Mouse (Mus musculus): ENCODE data around the gene Slc22a2. TPM values are rescaled to one million over a fixed set of nuclear protein-coding genes. Genes with fewer than 3 reads are reported as not detected.

Gene Slc22a2
- total and polyA plus RNA-seq, 2 experiments from 2014 or later = not detected

- Histone ChIP-seq H3K27ac (ENCODE audit: low read depth) (peak overlapping the region; percentile 76), H3K4me3 (ENCODE audit: low read depth, low read length) (no peak overlapping the region), H3K36me3 (replicated peaks; ENCODE audit: control insufficient read depth, insufficient read depth, low read length) (no peaks in the 10 kb centered on the region), H3K9me3 (replicated peaks; ENCODE audit: control insufficient read depth, low read length) (no peaks in the 10 kb centered on the region), H3K27me3 (ENCODE audit: control insufficient read depth, insufficient read depth, low read length) (no peaks in the 10 kb centered on the region), H3K4me2 (ENCODE audit: low read depth, low read length) (no peak overlapping the region), H3K9ac (replicated peaks; ENCODE audit: low read depth, low read length) (no peak overlapping the region), H3K4me1 (ENCODE audit: control insufficient read depth, insufficient read depth) (peaks cover 10% of the 10 kb centered on the region; the same call in 1 of the 2 replicates)
- DNase-seq (ENCODE audit: low spot score) = peak; percentile 69
- peak; percentile 82 for TF ChIP-seq EP300 (IDR thresholded peaks at IDR 0.05; ENCODE audit: low read depth)
- no peak for TF ChIP-seq CTCF (IDR thresholded peaks at IDR 0.05; ENCODE audit: low read depth)
- WGBS = 27% methylated on average over 6 of the region's 6 CpGs
- ATAC-seq (ENCODE audit: insufficient read depth, low read depth) = peak; percentile 82
Measured at GRCm38 (mm10) chr17:12571316-12571715, 12.6 kb upstream of the Slc22a2 start.

- H3K27ac ChIP-seq (ENCODE audit: low read depth) = peak overlapping the region; percentile 76
- no peak for TF ChIP-seq EP300 (IDR thresholded peaks at IDR 0.05; ENCODE audit: low read depth)
- TF ChIP-seq CTCF (IDR thresholded peaks at IDR 0.05; ENCODE audit: low read depth) = no peak
- no peaks in the 10 kb centered on the region for H3K36me3 ChIP-seq (replicated peaks; ENCODE audit: control insufficient read depth, insufficient read depth, low read length)
- H3K4me2 ChIP-seq (ENCODE audit: low read depth, low read length) = no peak overlapping the region
- H3K9me3 ChIP-seq (replicated peaks; ENCODE audit: control insufficient read depth, low read length) = no peaks in the 10 kb centered on the region
- DNase-seq (ENCODE audit: low spot score) (peak; percentile 32), ATAC-seq (ENCODE audit: insufficient read depth, low read depth) (no peak)
- no peak overlapping the region for H3K9ac ChIP-seq (replicated peaks; ENCODE audit: low read depth, low read length)
- WGBS = 37% methylated on average over 9 of the region's 9 CpGs
- no peaks in the 10 kb centered on the region for H3K27me3 ChIP-seq (ENCODE audit: control insufficient read depth, insufficient read depth, low read length)
- H3K4me3 ChIP-seq (ENCODE audit: low read depth, low read length) = no peak overlapping the region
- peaks cover 10% of the 10 kb centered on the region; the same call in 1 of the 2 replicates for H3K4me1 ChIP-seq (ENCODE audit: control insufficient read depth, insufficient read depth)
Measured at GRCm38 (mm10) chr17:12571924-12572463, 11.9 kb upstream of the Slc22a2 start.

- peaks cover 10% of the 10 kb centered on the region; the same call in 1 of the 2 replicates for H3K4me1 ChIP-seq (ENCODE audit: control insufficient read depth, insufficient read depth)
- TF ChIP-seq CTCF (IDR thresholded peaks at IDR 0.05; ENCODE audit: low read depth) (no peak), EP300 (IDR thresholded peaks at IDR 0.05; ENCODE audit: low read depth) (no peak)
- no peak overlapping the region for H3K27ac ChIP-seq (ENCODE audit: low read depth)
- no peak overlapping the region for H3K9ac ChIP-seq (replicated peaks; ENCODE audit: low read depth, low read length)
- no peak overlapping the region for H3K4me2 ChIP-seq (ENCODE audit: low read depth, low read length)
- H3K27me3 ChIP-seq (ENCODE audit: control insufficient read depth, insufficient read depth, low read length) = no peaks in the 10 kb centered on the region
- no peak overlapping the region for H3K4me3 ChIP-seq (ENCODE audit: low read depth, low read length)
- WGBS = 55% methylated on average over 6 of the region's 6 CpGs
- H3K9me3 ChIP-seq (replicated peaks; ENCODE audit: control insufficient read depth, low read length) = no peaks in the 10 kb centered on the region
- H3K36me3 ChIP-seq (replicated peaks; ENCODE audit: control insufficient read depth, insufficient read depth, low read length) = no peaks in the 10 kb centered on the region
- ATAC-seq (ENCODE audit: insufficient read depth, low read depth) = no peak
- no peak for DNase-seq (ENCODE audit: low spot score)
Measured at GRCm38 (mm10) chr17:12575391-12575790, 8.5 kb upstream of the Slc22a2 start.

- Histone ChIP-seq H3K36me3 (replicated peaks; ENCODE audit: control insufficient read depth, insufficient read depth, low read length) (no peaks in the 10 kb centered on the region), H3K4me1 (ENCODE audit: control insufficient read depth, insufficient read depth) (0 out of 2 replicates have a peak, but pooled peaks cover 3% of the 10 kb centered on the region), H3K4me3 (ENCODE audit: low read depth, low read length) (no peak overlapping the region), H3K27me3 (ENCODE audit: control insufficient read depth, insufficient read depth, low read length) (no peaks in the 10 kb centered on the region), H3K4me2 (ENCODE audit: low read depth, low read length) (no peak overlapping the region), H3K9ac (replicated peaks; ENCODE audit: low read depth, low read length) (no peak overlapping the region), H3K27ac (ENCODE audit: low read depth) (no peak overlapping the region), H3K9me3 (replicated peaks; ENCODE audit: control insufficient read depth, low read length) (no peaks in the 10 kb centered on the region)
- WGBS = 89% methylated on average over 7 of the region's 7 CpGs
- ATAC-seq (ENCODE audit: insufficient read depth, low read depth) (no peak), DNase-seq (ENCODE audit: low spot score) (no peak)
- TF ChIP-seq CTCF (IDR thresholded peaks at IDR 0.05; ENCODE audit: low read depth) = no peak
- no peak for TF ChIP-seq EP300 (IDR thresholded peaks at IDR 0.05; ENCODE audit: low read depth)
Measured at GRCm38 (mm10) chr17:12577096-12577495, 6.8 kb upstream of the Slc22a2 start.

- Histone ChIP-seq H3K27ac (ENCODE audit: low read depth) (no peak overlapping the region), H3K9ac (replicated peaks; ENCODE audit: low read depth, low read length) (no peak overlapping the region), H3K4me1 (ENCODE audit: control insufficient read depth, insufficient read depth) (no peaks in the 10 kb centered on the region), H3K27me3 (ENCODE audit: control insufficient read depth, insufficient read depth, low read length) (no peaks in the 10 kb centered on the region), H3K4me2 (ENCODE audit: low read depth, low read length) (no peak overlapping the region), H3K9me3 (replicated peaks; ENCODE audit: control insufficient read depth, low read length) (no peaks in the 10 kb centered on the region), H3K4me3 (ENCODE audit: low read depth, low read length) (no peak overlapping the region), H3K36me3 (replicated peaks; ENCODE audit: control insufficient read depth, insufficient read depth, low read length) (no peaks in the 10 kb centered on the region)
- WGBS = 74% methylated on average over 2 of the region's 2 CpGs
- TF ChIP-seq EP300 (IDR thresholded peaks at IDR 0.05; ENCODE audit: low read depth) (no peak), CTCF (IDR thresholded peaks at IDR 0.05; ENCODE audit: low read depth) (no peak)
- ATAC-seq (ENCODE audit: insufficient read depth, low read depth) = no peak
- DNase-seq (ENCODE audit: low spot score) = no peak
Measured at GRCm38 (mm10) chr17:12585366-12585765, 1.4 kb downstream of the Slc22a2 start.

GRCm38 (mm10) chr17:12586966-12587365 is 3.0 kb downstream of the Slc22a2 start:
- no peaks in the 10 kb centered on the region for H3K36me3 ChIP-seq (replicated peaks; ENCODE audit: control insufficient read depth, insufficient read depth, low read length)
- no peaks in the 10 kb centered on the region for H3K4me1 ChIP-seq (ENCODE audit: control insufficient read depth, insufficient read depth)
- WGBS = 61% methylated on average over 11 of the region's 11 CpGs
- no peak for ATAC-seq (ENCODE audit: insufficient read depth, low read depth)
- no peak overlapping the region for H3K27ac ChIP-seq (ENCODE audit: low read depth)
- no peaks in the 10 kb centered on the region for H3K27me3 ChIP-seq (ENCODE audit: control insufficient read depth, insufficient read depth, low read length)
- TF ChIP-seq CTCF (IDR thresholded peaks at IDR 0.05; ENCODE audit: low read depth) = no peak
- DNase-seq (ENCODE audit: low spot score) = no peak
- H3K9me3 ChIP-seq (replicated peaks; ENCODE audit: control insufficient read depth, low read length) = no peaks in the 10 kb centered on the region
- no peak overlapping the region for H3K4me3 ChIP-seq (ENCODE audit: low read depth, low read length)
- no peak overlapping the region for H3K4me2 ChIP-seq (ENCODE audit: low read depth, low read length)
- no peak overlapping the region for H3K9ac ChIP-seq (replicated peaks; ENCODE audit: low read depth, low read length)
